Mouse (Mus musculus): ENCODE measurements around the gene Card14. TPM values are rescaled to one million over a fixed set of nuclear protein-coding genes. Genes with fewer than 3 reads are reported as not detected.

Gene Card14
- polyA plus RNA-seq, 1 experiment from 2014 or later: not detected

DNA sequence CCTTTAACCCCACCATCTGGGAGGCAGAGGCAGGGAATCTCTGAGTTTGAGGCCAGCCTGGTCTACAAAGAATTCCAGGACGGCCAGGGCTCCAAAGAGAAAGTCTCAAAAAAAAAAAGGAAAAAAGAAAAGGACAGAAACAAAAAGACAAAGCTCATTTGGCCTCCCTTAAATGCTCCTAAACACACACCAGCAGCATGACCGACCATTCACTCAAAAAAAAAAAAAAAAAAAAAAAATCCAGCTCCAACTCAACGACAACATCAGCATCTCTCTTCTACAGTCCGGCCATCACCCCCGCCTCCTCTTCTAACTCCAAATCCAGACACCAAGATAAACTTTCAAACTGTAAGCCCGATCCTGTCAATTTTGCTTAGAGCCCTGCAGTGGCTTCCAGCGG lies 8.7 kb upstream of the Card14 start:
- no peak for ATAC-seq (ENCODE audit: low FRiP score)

DNA sequence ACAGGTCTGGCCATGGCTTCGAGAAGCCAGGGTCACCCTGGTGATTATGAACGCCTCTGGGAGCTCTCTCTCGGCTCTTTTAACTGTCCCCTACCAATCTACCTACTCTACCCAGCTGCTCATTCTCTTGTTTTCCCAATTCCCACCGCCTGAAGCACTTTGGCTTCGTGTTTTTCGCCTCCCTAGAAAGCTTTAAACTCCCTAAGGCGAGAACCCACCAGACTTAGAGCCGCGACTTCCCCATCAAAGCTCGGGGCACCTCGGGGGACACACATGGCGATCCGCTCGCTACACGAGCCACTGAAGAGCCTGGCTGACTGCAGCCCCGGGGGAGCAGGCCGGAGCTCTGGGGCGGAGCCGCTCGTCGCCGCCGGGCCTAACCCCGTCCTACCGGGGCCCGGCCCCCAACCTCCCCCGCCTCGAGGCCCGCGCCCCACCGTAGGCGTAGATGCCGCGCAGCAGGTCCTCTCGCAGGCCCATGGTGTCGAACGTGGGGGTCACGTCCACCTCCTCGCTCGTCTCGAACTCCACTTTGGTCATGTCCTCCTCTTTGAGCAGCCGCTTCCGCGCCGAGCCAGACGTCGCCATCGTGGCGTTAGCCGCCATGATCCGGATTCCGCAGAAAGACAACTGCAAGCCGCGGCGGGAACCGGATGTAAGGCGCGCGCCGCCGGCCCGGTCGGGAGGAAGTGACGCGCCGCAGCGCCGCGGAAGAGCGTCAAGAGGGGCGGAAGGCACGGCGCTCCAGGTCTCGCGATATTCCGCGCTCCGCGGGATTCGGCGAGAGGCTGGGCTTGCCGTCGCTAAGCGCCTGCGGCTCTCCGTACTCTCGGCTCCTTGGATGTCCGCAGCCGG lies 8.0 kb upstream of the Card14 start, which contains the start of gene Eif4a3:
Gene Eif4a3, minus strand, starts transcription at position 699 of the 855 bp plus-strand sequence.
- H3K27ac ChIP-seq (ENCODE audit: low read depth, low read length): peak within 1 kb of the TSS; percentile 96
- peaks cover 21% of the 10 kb centered on the region for H3K36me3 ChIP-seq (ENCODE audit: control insufficient read depth, insufficient read depth, low read length)
- H3K27me3 ChIP-seq (ENCODE audit: control insufficient read depth, insufficient read depth, low read length): no peaks in the 10 kb centered on the region
- peak within 1 kb of the TSS; percentile 97 for H3K9ac ChIP-seq (ENCODE audit: low read depth, low read length)
- H3K4me3 ChIP-seq (ENCODE audit: low read depth, low read length): peak within 1 kb of the TSS; percentile 98
- peaks cover 8% of the 10 kb centered on the region for H3K4me1 ChIP-seq (replicated peaks; ENCODE audit: control insufficient read depth, insufficient read depth, low read length)
- DNase-seq (ENCODE audit: low spot score): peak; percentile 100
- WGBS: under 1% methylated on average over 86 of the region's 89 CpGs
- peak within 1 kb of the TSS; percentile 84 for H3K4me2 ChIP-seq (replicated peaks; ENCODE audit: low read depth, low read length)
- ATAC-seq (ENCODE audit: low FRiP score): peak; percentile 96
- no peaks in the 10 kb centered on the region for H3K9me3 ChIP-seq (ENCODE audit: control insufficient read depth, low read length)

More for the DNA sequence above, 8.7 kb upstream of the Card14 start:
- 22% methylated on average over 7 of the region's 7 CpGs for WGBS
- DNase-seq (ENCODE audit: low spot score): no peak
- peak overlapping the region; percentile 96 for H3K27ac ChIP-seq (ENCODE audit: low read depth, low read length)
- H3K36me3 ChIP-seq (ENCODE audit: control insufficient read depth, insufficient read depth, low read length): peaks cover 28% of the 10 kb centered on the region
- H3K4me1 ChIP-seq (replicated peaks; ENCODE audit: control insufficient read depth, insufficient read depth, low read length): peaks cover 8% of the 10 kb centered on the region
- no peaks in the 10 kb centered on the region for H3K27me3 ChIP-seq (ENCODE audit: control insufficient read depth, insufficient read depth, low read length)
- H3K4me3 ChIP-seq (ENCODE audit: low read depth, low read length): peak overlapping the region; percentile 98
- peak overlapping the region; percentile 97 for H3K9ac ChIP-seq (ENCODE audit: low read depth, low read length)
- no peaks in the 10 kb centered on the region for H3K9me3 ChIP-seq (ENCODE audit: control insufficient read depth, low read length)
- H3K4me2 ChIP-seq (replicated peaks; ENCODE audit: low read depth, low read length): peak overlapping the region; percentile 83

DNA sequence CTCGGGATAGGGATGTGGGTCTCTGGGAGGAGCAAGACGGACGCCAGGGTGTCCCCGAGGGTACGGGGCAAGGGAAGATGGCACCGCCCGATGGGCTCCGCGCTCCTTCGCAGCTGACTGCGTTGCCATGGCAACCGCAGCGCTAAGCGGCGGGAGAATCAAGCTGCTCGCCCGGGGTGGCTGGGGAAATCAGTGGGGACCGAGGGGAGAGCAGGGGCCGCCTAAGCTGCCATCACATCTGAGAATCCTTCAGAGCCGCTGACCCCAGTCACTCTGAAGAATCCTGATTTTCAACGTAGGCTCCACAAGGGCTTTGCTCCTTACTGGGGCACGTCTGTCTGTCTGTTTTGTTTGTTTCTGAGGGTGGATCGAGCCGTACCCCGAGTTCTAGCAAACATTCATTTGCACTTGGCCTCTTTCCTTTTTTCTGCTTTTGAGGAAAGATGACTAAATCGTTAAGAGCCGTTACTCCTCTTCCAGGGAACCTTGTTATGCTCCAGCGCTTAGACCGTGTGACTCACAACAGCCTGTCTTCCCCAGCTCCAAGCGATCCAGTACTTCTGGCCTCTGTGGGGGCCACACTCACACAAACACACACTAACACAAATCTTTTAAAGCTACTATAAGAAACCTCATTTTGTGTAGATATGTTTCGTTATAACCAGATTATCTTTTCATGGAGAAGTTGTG lies 7.2 kb upstream of the Card14 start:
- peak overlapping the region; percentile 96 for H3K27ac ChIP-seq (ENCODE audit: low read depth, low read length)
- DNase-seq (ENCODE audit: low spot score) (no peak), ATAC-seq (ENCODE audit: low FRiP score) (no peak)
- H3K9me3 ChIP-seq (ENCODE audit: control insufficient read depth, low read length): no peaks in the 10 kb centered on the region
- H3K4me2 ChIP-seq (replicated peaks; ENCODE audit: low read depth, low read length): peak overlapping the region; percentile 84
- H3K27me3 ChIP-seq (ENCODE audit: control insufficient read depth, insufficient read depth, low read length): peaks cover 3% of the 10 kb centered on the region; the same call in 1 of the 2 replicates
- peak overlapping the region; percentile 98 for H3K4me3 ChIP-seq (ENCODE audit: low read depth, low read length)
- WGBS: 2% methylated on average over 30 of the region's 31 CpGs
- peak overlapping the region; percentile 97 for H3K9ac ChIP-seq (ENCODE audit: low read depth, low read length)
- peaks cover 8% of the 10 kb centered on the region for H3K4me1 ChIP-seq (replicated peaks; ENCODE audit: control insufficient read depth, insufficient read depth, low read length)
- peaks cover 16% of the 10 kb centered on the region for H3K36me3 ChIP-seq (ENCODE audit: control insufficient read depth, insufficient read depth, low read length)

DNA sequence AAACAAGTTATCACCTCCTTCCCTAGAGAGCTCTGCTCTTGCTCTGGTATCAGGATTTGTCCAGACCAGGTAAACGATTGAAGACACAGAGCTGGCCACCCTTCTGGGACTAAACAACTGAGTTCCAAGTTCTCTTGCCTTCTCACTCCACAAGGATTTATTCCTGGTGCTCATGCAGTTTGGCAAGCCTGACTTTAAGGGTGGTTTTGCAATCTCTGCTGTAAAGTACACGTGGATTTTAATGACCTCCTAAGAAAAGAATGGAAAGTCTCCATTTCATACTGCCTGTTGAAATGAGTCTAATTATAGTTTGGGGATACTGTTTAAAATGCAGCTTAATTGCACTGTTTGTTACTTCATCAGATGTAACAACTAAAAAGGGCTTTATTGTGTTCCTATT lies 6.6 kb upstream of the Card14 start:
- Histone ChIP-seq H3K36me3 (ENCODE audit: control insufficient read depth, insufficient read depth, low read length) (peaks cover 12% of the 10 kb centered on the region), H3K4me2 (replicated peaks; ENCODE audit: low read depth, low read length) (peak overlapping the region; percentile 84), H3K4me1 (replicated peaks; ENCODE audit: control insufficient read depth, insufficient read depth, low read length) (peaks cover 8% of the 10 kb centered on the region), H3K9me3 (ENCODE audit: control insufficient read depth, low read length) (no peaks in the 10 kb centered on the region), H3K27me3 (ENCODE audit: control insufficient read depth, insufficient read depth, low read length) (peaks cover 3% of the 10 kb centered on the region; the same call in 1 of the 2 replicates), H3K27ac (ENCODE audit: low read depth, low read length) (no peak overlapping the region; the same call in 1 of the 2 replicates), H3K9ac (ENCODE audit: low read depth, low read length) (no peak overlapping the region; the same call in 1 of the 2 replicates), H3K4me3 (ENCODE audit: low read depth, low read length) (peak overlapping the region; percentile 98; the same call in 1 of the 2 replicates)
- DNase-seq (ENCODE audit: low spot score) (peak; percentile 12), ATAC-seq (ENCODE audit: low FRiP score) (no peak)
- 47% methylated on average over 2 of the region's 2 CpGs for WGBS

DNA sequence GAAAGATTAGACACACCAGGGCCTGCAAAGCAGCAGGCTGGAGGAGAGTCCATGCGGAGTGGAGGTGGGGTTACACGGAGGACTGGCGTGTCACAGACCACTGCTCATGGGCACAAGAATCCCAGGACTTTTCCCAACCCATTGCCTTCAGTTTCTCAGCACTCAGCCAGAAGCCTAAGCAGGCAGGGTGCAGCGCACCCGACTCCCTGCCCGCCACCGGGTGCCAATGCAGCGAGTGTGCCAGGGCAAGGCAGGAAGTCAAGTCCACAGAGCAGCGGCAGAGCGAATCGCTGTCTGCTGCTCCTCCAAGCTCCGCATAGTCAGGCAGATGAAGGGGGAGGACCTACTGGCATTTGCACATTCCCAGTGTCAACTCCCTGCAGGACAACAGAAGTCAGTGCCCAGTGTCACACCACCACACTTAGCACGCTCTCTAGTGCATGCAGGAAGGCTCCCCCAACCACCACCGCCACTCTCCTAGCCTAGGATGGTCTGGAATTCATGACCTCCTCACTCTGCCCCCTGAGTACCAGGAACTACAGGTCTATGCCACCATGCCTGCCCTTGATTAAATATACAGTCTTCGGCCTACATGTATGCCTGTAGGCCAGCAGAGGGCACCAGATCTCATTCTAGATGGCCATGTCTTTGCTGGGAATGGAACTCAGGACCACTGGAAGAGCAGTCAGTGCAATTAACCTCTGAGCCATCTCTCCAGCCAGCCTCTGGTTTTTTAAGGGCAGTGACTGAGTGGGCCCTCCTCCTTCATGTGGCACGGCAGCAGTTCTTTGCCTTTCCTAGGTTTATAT lies 2.5 kb upstream of the Card14 start:
- ATAC-seq (ENCODE audit: low FRiP score) (peak; percentile 10; the same call in 1 of the 2 replicates), DNase-seq (ENCODE audit: low spot score) (peak; percentile 73)
- Histone ChIP-seq H3K4me3 (ENCODE audit: low read depth, low read length) (no peak overlapping the region), H3K4me2 (replicated peaks; ENCODE audit: low read depth, low read length) (no peak overlapping the region), H3K4me1 (replicated peaks; ENCODE audit: control insufficient read depth, insufficient read depth, low read length) (no peaks in the 10 kb centered on the region), H3K27ac (ENCODE audit: low read depth, low read length) (no peak overlapping the region), H3K27me3 (ENCODE audit: control insufficient read depth, insufficient read depth, low read length) (peaks cover 3% of the 10 kb centered on the region; the same call in 1 of the 2 replicates), H3K9ac (ENCODE audit: low read depth, low read length) (no peak overlapping the region), H3K9me3 (ENCODE audit: control insufficient read depth, low read length) (no peaks in the 10 kb centered on the region), H3K36me3 (ENCODE audit: control insufficient read depth, insufficient read depth, low read length) (no peaks in the 10 kb centered on the region)
- WGBS: 48% methylated on average over 16 of the region's 16 CpGs

DNA sequence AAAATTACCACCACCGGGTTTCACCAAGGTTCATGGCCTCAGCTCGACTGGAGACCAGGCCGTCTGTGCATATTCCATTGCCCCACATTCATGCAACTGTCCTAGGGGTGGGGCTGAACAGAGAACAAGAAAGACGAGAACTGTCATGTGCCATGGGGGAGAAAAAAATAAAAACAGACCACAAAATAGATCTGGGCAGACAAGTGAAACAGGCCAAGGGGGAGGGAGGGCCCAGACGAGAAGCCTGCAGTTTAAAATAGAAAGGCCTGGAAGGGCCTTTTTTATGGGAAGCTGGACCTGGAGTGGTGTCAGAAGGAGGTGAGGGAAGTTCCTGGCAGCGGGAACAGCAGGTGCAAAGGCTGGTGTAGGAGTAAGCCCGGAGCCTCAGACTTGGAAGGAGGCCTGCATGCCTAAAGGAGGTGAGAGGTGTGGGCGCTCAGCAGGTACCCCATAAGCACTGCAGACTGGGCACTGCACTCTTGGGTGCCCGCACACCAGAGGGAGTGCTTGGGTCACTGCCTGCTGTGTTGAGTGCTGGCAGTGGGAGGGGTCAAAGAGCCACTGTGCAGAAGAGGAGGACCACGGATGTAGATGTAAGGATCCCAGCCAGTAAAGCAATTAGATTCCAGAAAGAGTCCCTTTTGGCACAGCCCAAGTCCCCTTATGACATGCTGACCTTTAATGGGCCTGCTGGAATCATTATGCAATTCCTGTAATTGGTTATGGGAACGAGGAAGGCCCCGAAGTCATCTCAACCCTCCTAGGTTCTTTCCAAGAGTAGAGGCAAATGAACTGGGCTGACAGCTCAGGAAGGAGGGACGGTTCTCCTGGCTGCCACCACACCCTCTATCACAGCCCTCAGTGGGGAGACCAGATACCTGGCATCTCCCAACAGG lies 558 bp upstream of the Card14 start:
- Histone ChIP-seq H3K4me1 (replicated peaks; ENCODE audit: control insufficient read depth, insufficient read depth, low read length) (no peaks in the 10 kb centered on the region), H3K4me2 (replicated peaks; ENCODE audit: low read depth, low read length) (no peak overlapping the region), H3K27ac (ENCODE audit: low read depth, low read length) (no peak overlapping the region), H3K9me3 (ENCODE audit: control insufficient read depth, low read length) (no peaks in the 10 kb centered on the region), H3K9ac (ENCODE audit: low read depth, low read length) (no peak overlapping the region), H3K36me3 (ENCODE audit: control insufficient read depth, insufficient read depth, low read length) (no peaks in the 10 kb centered on the region), H3K27me3 (ENCODE audit: control insufficient read depth, insufficient read depth, low read length) (peaks cover 3% of the 10 kb centered on the region; the same call in 1 of the 2 replicates), H3K4me3 (ENCODE audit: low read depth, low read length) (no peak overlapping the region)
- ATAC-seq (ENCODE audit: low FRiP score) (no peak), DNase-seq (ENCODE audit: low spot score) (no peak)
- WGBS: 62% methylated on average over 13 of the region's 13 CpGs

DNA sequence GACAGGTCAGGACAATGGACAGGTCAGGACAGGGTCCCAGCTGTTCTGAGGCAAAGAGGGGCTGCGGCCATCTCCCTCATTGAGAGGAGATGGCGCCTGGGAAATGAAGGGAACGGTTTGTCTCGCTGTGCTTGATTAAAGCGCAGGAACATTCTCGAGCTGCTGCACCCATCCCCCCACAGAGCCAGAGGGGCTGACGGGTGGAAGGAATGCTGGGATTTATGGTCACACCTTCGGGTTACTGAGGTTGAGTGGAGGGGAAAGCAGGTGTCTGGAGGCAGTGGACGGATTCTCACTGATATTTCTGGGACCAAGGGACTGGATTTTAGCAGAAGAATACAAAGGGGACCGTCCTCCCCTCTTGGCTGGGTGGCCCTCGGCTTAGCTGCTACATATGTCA lies 348 bp downstream of the Card14 start:
- Histone ChIP-seq H3K9ac (ENCODE audit: low read depth, low read length) (no peak overlapping the region), H3K9me3 (ENCODE audit: control insufficient read depth, low read length) (no peaks in the 10 kb centered on the region), H3K4me1 (replicated peaks; ENCODE audit: control insufficient read depth, insufficient read depth, low read length) (no peaks in the 10 kb centered on the region), H3K4me3 (ENCODE audit: low read depth, low read length) (no peak overlapping the region), H3K27ac (ENCODE audit: low read depth, low read length) (no peak overlapping the region), H3K36me3 (ENCODE audit: control insufficient read depth, insufficient read depth, low read length) (no peaks in the 10 kb centered on the region), H3K4me2 (replicated peaks; ENCODE audit: low read depth, low read length) (no peak overlapping the region), H3K27me3 (ENCODE audit: control insufficient read depth, insufficient read depth, low read length) (peaks cover 3% of the 10 kb centered on the region; the same call in 1 of the 2 replicates)
- peak; percentile 21 for DNase-seq (ENCODE audit: low spot score)
- ATAC-seq (ENCODE audit: low FRiP score): no peak
- 36% methylated on average over 11 of the region's 11 CpGs for WGBS

Measured in hindbrain, embryonic 11.5 days (tissue).